Mouse (Mus musculus) adrenal gland (tissue): ENCODE data around the gene Elmo1.

Source experiments
- intact Hi-C: fragments of 180-260 bp; cut with DNase I; formaldehyde crosslinking; loops from one replicate; pipeline ENCODE4 v1.15.1; 2025

Elmo1 gene

GRCm38 (mm10) chr13:20150130-20150835 is 59.9 kb downstream of the Elmo1 start:
- intact Hi-C loops, result no loop called here

- intact Hi-C loops, result no loop called here
Measured at GRCm38 (mm10) chr13:20151302-20151978, 61.0 kb downstream of the Elmo1 start.

DNA sequence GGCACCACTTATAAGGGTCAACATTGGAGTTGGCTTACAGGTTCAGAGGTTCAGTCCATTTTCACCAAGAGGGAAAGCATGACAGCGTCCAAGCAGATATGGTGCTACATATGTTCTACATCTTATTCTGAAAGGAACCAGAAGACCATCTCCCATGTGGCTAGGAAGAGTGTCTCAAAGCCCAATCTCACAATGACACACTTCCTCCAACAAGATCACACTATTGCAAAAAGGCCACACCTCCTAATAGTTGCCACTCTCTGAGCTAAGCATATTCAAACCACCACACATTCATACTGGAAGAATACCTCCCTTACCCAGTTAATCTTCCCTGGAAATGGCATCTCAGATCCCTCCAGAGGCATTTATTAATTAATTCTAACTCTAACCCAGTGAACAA is 66.7 kb downstream of the Elmo1 start:
- intact Hi-C loops, result no loop called here

DNA sequence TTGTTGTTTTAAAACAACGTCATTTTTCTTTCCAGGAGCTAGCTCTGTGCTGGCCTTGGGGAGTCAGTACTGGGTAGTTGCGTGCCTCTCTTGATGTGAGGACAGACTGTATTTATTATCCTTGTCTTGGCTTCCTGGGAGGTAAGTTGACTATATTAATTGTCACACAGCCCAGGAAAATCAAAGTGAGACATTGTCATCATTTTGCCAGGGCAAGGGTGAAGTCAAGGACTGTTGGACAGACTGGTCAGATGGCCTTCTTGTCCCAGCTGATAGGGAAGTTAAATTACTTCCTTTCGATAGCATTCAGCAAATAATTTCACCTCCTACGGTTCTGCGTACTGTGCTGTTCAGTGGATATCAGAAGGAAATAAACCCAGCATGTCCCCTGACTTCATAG is 67.1 kb downstream of the Elmo1 start:
- intact Hi-C loops, result no loop called here

DNA sequence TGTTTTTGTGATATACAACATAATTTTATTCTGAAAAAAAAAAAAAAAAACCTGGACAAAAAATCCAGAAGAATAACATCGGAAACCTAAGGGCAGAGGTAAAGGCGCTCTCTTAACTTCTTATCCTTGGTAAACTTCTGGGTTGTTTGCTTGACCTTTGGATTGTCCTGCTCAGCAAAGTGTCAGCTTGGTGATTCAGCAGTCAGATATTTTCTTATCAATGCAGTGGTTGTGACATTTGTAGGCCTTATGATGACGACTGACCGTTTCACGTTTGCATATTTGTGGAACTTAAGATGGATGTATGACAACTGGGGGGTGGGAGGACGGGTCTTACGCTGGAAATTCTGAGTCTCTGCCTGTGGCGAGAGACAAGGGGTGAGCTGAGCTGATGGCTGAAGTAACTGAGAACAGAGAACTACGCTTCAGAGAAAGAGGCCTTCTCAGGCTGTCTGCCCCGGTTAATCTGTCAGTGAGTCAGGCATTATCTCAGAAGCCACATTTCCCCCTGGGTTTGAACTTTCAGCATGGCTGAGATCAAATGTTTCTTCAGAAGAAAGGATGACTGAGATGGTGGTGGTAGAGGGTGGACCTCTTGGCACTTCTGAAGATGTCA is 73.1 kb downstream of the Elmo1 start:
- intact Hi-C loops, result no loop called here

GRCm38 (mm10) chr13:20164837-20165236 is 74.4 kb downstream of the Elmo1 start:
- intact Hi-C loops, result no loop called here

GRCm38 (mm10) chr13:20173987-20174654 is 83.7 kb downstream of the Elmo1 start:
- intact Hi-C loops, result no loop called here

DNA sequence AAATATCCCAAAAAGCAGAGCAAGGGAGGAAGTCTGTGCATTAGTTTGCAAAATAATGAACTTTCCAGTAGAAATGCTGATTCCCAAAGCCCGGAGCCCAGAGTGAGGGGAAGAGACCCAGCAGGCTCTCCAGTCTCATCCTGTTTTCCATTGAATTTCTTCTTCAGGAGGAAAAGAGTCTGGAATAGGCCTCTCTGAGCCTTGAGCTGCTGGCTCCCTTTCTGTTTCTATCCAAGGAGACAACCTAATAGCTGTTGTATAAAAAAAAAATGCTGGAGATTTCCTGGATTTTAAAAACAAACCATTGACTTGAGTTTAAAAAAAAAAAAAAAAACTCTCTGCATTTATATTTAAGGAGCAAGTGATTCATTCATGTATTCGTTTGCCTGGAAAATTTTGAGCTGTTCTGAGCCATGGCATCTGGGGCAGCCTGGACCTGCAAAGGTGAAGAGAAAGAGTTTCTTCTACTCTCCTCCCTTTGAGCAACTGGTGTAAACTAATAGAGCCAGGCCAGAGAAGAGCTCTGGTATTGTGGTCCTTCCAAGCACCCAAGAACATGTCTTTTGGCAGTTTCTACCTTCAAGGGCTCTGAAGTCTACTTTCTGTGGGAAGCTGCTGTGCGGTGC is 84.4 kb downstream of the Elmo1 start:
- intact Hi-C loops, result no loop called here

DNA sequence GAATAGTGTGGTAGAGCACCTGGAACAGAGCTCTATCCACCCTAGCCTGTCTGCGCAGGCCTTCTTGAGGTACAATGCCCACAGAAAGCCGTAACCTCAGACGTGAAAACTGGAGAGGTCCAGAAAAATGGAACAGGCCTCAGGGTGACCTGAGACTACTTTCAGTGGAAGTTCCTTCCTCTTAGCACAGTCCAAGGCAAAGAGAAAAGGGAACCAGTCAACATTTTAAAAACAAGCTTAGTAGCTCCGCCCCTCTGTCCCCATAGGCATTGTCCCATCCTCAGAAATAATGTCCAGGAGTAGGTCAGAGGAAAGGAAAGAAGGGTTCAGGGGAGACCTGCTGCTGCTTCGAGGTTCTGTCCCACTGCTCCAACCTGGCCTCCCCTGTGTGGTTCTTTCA is 90.3 kb downstream of the Elmo1 start:
- intact Hi-C loops, result loop anchor here (5.0 to 10.0 kb wide), 2 partner anchors 88 to 136 kb away; partner anchors contain the start of gene Elmo1

GRCm38 (mm10) chr13:20181321-20181720 is 90.9 kb downstream of the Elmo1 start:
- intact Hi-C loops, result loop anchor here (5.0 to 10.0 kb wide), 2 partner anchors 89 to 137 kb away; partner anchors contain the start of gene Elmo1

DNA sequence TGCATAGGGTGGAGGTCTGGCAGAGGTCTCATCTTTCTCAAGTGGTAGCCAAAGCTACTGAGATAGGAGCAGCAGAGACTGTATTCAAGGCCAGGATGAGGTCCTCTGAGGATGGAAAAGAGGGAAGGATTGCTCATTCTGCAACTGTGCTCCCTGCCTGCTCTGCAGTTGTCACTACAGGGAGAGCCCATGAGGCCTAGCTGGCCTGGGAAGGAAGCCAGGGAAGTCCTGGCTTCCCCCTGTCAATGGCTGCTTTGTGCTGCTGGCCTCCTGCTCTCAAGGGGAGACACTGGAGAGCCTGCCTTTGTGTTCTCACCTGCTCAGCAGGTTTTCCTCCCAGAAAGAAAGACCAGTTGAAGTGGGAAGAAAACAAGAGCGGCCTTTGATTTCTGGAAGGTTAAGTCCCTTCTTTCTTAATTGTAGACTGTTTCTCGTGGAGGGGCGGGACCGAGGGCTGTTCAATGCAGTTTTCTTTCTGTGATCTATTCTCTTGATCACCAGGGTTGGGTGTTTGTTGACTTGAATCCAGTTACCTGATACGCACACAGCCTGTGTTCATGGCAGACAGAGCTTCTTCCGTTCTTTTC is 91.9 kb downstream of the Elmo1 start:
- intact Hi-C loops, result loop anchor here (5.0 to 10.0 kb wide), 2 partner anchors 90 to 138 kb away; partner anchors contain the start of gene Elmo1

- intact Hi-C loops, result loop anchor here (5.0 to 10.0 kb wide), 2 partner anchors 91 to 139 kb away; partner anchors contain the start of gene Elmo1
Measured at GRCm38 (mm10) chr13:20183512-20184238, 93.3 kb downstream of the Elmo1 start.

GRCm38 (mm10) chr13:20184239-20185033 is 94.0 kb downstream of the Elmo1 start:
- intact Hi-C loops, result loop anchor here (5.0 to 10.0 kb wide), 2 partner anchors 92 to 140 kb away; partner anchors contain the start of gene Elmo1

GRCm38 (mm10) chr13:20185034-20185846 is 94.8 kb downstream of the Elmo1 start:
- intact Hi-C loops, result loop anchor here (10.0 kb wide), 1 partner anchor 140 kb away; no protein-coding TSS in a partner anchor

DNA sequence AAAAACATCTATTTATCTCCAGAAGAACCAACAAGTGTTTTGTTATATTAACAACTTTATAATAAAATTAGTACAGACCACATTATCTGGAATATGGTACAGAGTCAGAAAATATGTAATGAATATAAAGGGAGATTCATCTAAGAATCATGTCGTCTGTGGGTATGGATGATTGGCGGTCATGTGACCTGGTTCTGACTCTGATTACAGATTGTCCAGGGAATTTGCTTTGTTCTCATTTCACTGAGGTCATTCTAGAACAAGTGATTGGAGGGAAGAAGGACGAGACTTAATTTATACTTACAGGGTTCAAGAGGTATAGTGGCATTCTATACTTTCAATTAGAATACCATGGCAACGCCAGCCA is 95.4 kb downstream of the Elmo1 start:
- intact Hi-C loops, result loop anchor here (10.0 kb wide), 1 partner anchor 141 kb away; no protein-coding TSS in a partner anchor

GRCm38 (mm10) chr13:20187647-20188046 is 97.3 kb downstream of the Elmo1 start:
- intact Hi-C loops, result loop anchor here (10.0 kb wide), 1 partner anchor 143 kb away; no protein-coding TSS in a partner anchor

- intact Hi-C loops, result no loop called here
Measured at GRCm38 (mm10) chr13:20192009-20192584, 101.7 kb downstream of the Elmo1 start.

- intact Hi-C loops, result no loop called here
Measured at GRCm38 (mm10) chr13:20200582-20200981, 110.2 kb downstream of the Elmo1 start.
